ENCODE assay signal across 18 mouse cellular contexts in the genomic region with DNA sequence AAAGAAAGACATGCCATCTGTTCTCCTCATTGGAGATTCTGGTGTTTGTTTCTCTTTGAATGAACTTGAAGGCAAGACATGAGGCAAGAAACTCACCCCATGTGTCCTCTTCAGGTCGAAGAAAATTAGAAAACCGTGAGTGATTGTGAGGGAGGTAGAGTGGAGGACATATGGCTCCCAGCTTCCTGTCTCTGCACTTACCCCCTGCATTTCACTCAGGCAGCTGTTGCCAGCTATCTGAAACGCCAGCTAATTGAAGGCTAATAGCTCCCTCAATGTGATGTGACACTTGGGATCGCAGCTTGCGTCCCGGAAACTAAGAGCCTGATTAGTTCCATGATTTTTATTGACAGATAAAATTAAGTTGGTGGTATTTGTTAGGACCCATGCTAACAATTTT.
A peak's percentile ranks its signal among the peaks of the same experiment; 100 is the strongest.
DNase-seq lines count a peak whose midpoint lies in the region; ATAC-seq lines count a peak whose summit lies in the region.
"Had no signal": no experiment of that assay in that cellular context is flagged by ENCODE, and none has a peak within 500 bp of the region (broad histone marks: within the 10 kb centered on the region; RNA-seq: fewer than 3 reads in every experiment).

No protein-coding gene starts in this region.

- H3K9me3 ChIP-seq in hindbrain, embryonic 13.5 days: no peaks in the 10 kb centered on the region
- no peaks in the 10 kb centered on the region for H3K9me3 ChIP-seq in neural tube, embryonic 15.5 days (replicated peaks)
- H3K9me3 ChIP-seq: embryonic facial prominence, embryonic 13.5 days; heart, embryonic 12.5 days; liver, embryonic 13.5 days had no signal

- DNase-seq in left cerebral cortex, postnatal 4 days: peak; percentile 32
- no peak for DNase-seq in left cerebral cortex, postnatal 36 days (ENCODE audit: low spot score in 2 of 2)
- peak; percentile 3 for DNase-seq in embryo, embryonic 11.5 days (ENCODE audit: low read depth, low spot score)
- no peak for DNase-seq in gastrocnemius, postnatal 25 days
- no peak for DNase-seq in ovary, postnatal 36 days (ENCODE audit: low spot score)
- no peak for DNase-seq in spleen, adult 18-20 months
- DNase-seq: adrenal gland, adult 2 months; cerebellum, adult 8-10 months; heart, postnatal 36 days; kidney, adult 8-10 months; kidney, postnatal 4 days; liver, embryonic 13.5 days had no signal

- ATAC-seq in hindbrain, embryonic 13.5 days (ENCODE audit: low FRiP score): peak; percentile 76
- peak; percentile 86 for ATAC-seq in neural tube, embryonic 15.5 days (ENCODE audit: low FRiP score)

- H3K4me2 ChIP-seq in hindbrain, embryonic 13.5 days: no peak overlapping the region
- H3K4me2 ChIP-seq in neural tube, embryonic 15.5 days: no peak overlapping the region
- H3K4me2 ChIP-seq: embryonic facial prominence, embryonic 13.5 days; heart, embryonic 12.5 days; liver, embryonic 13.5 days had no signal

- no peaks in the 10 kb centered on the region for H3K27me3 ChIP-seq in hindbrain, embryonic 13.5 days
- no peaks in the 10 kb centered on the region for H3K27me3 ChIP-seq in neural tube, embryonic 15.5 days (replicated peaks)
- H3K27me3 ChIP-seq: embryonic facial prominence, embryonic 13.5 days; heart, embryonic 12.5 days; liver, embryonic 13.5 days; megakaryocyte, embryonic 14.5 days had no signal

- no peak overlapping the region for H3K4me3 ChIP-seq in hindbrain, embryonic 13.5 days
- H3K4me3 ChIP-seq in neural tube, embryonic 15.5 days (replicated peaks): no peak overlapping the region
- H3K4me3 ChIP-seq: embryonic facial prominence, embryonic 13.5 days; heart, embryonic 12.5 days; liver, embryonic 13.5 days; megakaryocyte, embryonic 14.5 days had no signal

- 31% methylated on average over 6 of the region's 6 CpGs for WGBS in hindbrain, embryonic 13.5 days
- 21% methylated on average over 6 of the region's 6 CpGs for WGBS in neural tube, embryonic 15.5 days

- no peak overlapping the region for H3K9ac ChIP-seq in hindbrain, embryonic 13.5 days
- H3K9ac ChIP-seq in neural tube, embryonic 15.5 days (replicated peaks): no peak overlapping the region
- H3K9ac ChIP-seq: embryonic facial prominence, embryonic 13.5 days; heart, embryonic 12.5 days; liver, embryonic 13.5 days had no signal

- H3K27ac ChIP-seq in hindbrain, embryonic 13.5 days: peak overlapping the region; percentile 6; the same call in 1 of the 2 replicates
- H3K27ac ChIP-seq in neural tube, embryonic 15.5 days (replicated peaks): 0 out of 2 replicates have a peak overlapping the region, but pooled peaks have one; percentile 35
- H3K27ac ChIP-seq: embryonic facial prominence, embryonic 13.5 days; liver, embryonic 13.5 days had no signal

- intact Hi-C loops in left cerebral cortex, postnatal 4 days (cut with DNase I): no loop called here
- intact Hi-C loops in left cerebral cortex, postnatal 36 days (cut with DNase I): no loop called here

- peaks cover 2% of the 10 kb centered on the region; the same call in 1 of the 2 replicates for H3K4me1 ChIP-seq in hindbrain, embryonic 13.5 days (replicated peaks)
- 0 out of 2 replicates have a peak, but pooled peaks cover 4% of the 10 kb centered on the region for H3K4me1 ChIP-seq in neural tube, embryonic 15.5 days
- H3K4me1 ChIP-seq: embryonic facial prominence, embryonic 13.5 days; heart, embryonic 12.5 days; liver, embryonic 13.5 days; megakaryocyte, embryonic 14.5 days had no signal

- no peaks in the 10 kb centered on the region for H3K36me3 ChIP-seq in hindbrain, embryonic 13.5 days
- H3K36me3 ChIP-seq in neural tube, embryonic 15.5 days: no peaks in the 10 kb centered on the region
- H3K36me3 ChIP-seq: embryonic facial prominence, embryonic 13.5 days; G1E; heart, embryonic 12.5 days; liver, embryonic 13.5 days had no signal

Comparison
In these comparisons a context has a peak if more than half of its experiments do, and no peak if none do; other contexts are left out.
1. DNase-seq: peak in left cerebral cortex, postnatal 4 days (single experiment) and embryo, embryonic 11.5 days (single experiment); none in left cerebral cortex, postnatal 36 days (0 of 2), gastrocnemius, postnatal 25 days (single experiment), ovary, postnatal 36 days (single experiment) and spleen, adult 18-20 months (0 of 2).